Mouse (Mus musculus) intestine, postnatal 0 days (tissue): ENCODE results near the gene Serpinb9d. TPM values are rescaled to one million over a fixed set of nuclear protein-coding genes. Genes with fewer than 3 reads are reported as not detected.
"Not testable (repeated sequence)": the region's sequence is repeated elsewhere in the genome, so short reads cannot be mapped to it uniquely, and the experiment has no call there.

ENCODE experiments used
- ATAC-seq: fragments of 200-750 bp; cut with Nextera tagmentation; 2 replicates; pipeline ENCODE4 v1.8.0; 2017; ENCODE audit warnings: mild to moderate bottlenecking, moderate TSS enrichment, moderate library complexity
- H3K27ac ChIP-seq: fragments of 300-500 bp; sonication (generic); 2 replicates; pipeline ENCODE4 v1.5.1; 2014; ENCODE audit warnings: mild to moderate bottlenecking, low read depth, low read length, moderate library complexity
- H3K27me3 ChIP-seq: fragments of 300-500 bp; sonication (generic); replicated peaks from 2 replicates; pipeline ENCODE4 v1.6.1; 2014; ENCODE audit warnings: low read length, mixed read lengths; ENCODE audit not compliant: control insufficient read depth, insufficient read depth
- H3K36me3 ChIP-seq: fragments of 300-500 bp; sonication (generic); 2 replicates; pipeline ENCODE4 v1.6.1; 2014; ENCODE audit warnings: mild to moderate bottlenecking, moderate library complexity; ENCODE audit not compliant: control insufficient read depth, insufficient read depth
- H3K4me1 ChIP-seq: fragments of 300-500 bp; sonication (generic); replicated peaks from 2 replicates; pipeline ENCODE4 v1.6.1; 2014; ENCODE audit warnings: antibody characterized with exemption, low read length, mixed read lengths; ENCODE audit not compliant: control insufficient read depth, insufficient read depth
- H3K4me2 ChIP-seq: fragments of 300-500 bp; sonication (generic); replicated peaks from 2 replicates; pipeline ENCODE4 v1.6.1; 2014; ENCODE audit warnings: low read depth, mild to moderate bottlenecking, moderate library complexity
- H3K4me3 ChIP-seq: fragments of 300-500 bp; sonication (generic); 2 replicates; pipeline ENCODE4 v1.5.1; 2014; ENCODE audit warnings: low read depth, low read length
- H3K9ac ChIP-seq: fragments of 300-500 bp; sonication (generic); 2 replicates; pipeline ENCODE4 v1.6.1; 2014; ENCODE audit warnings: mild to moderate bottlenecking, low read depth, low read length
- H3K9me3 ChIP-seq: fragments of 300-500 bp; sonication (generic); 2 replicates; pipeline ENCODE4 v1.6.1; 2016; ENCODE audit warnings: mixed run types; ENCODE audit not compliant: control insufficient read depth
- CTCF ChIP-seq: sonication (generic); IDR thresholded peaks from 2 replicates; pipeline ENCODE4 v1.5.1; 2016; ENCODE audit warnings: low read depth, mild to moderate bottlenecking, control low read depth, antibody characterized with exemption, moderate library complexity
- WGBS: fragments of 180-500 bp; shearing (Covaris S2); extraction: QIAGEN DNeasy Blood & Tissue Kit; methylation state at CpG from one replicate; pipeline ENCODE4 v1.1.7; 2014; 5-methylcytosine and 5-hydroxymethylcytosine counted together
- polyA plus RNA-seq: library from polyadenylated mRNA; unstranded; fragments of >200 nt; fragmentation: Nextera tagmentation; extraction: Ambion mirVana; gene quantifications from 2 replicates; pipeline ENCODE4 v1.2.1, GENCODE M21; 2015

Gene Serpinb9d
- not detected in 2 replicates for polyA plus RNA-seq

DNA sequence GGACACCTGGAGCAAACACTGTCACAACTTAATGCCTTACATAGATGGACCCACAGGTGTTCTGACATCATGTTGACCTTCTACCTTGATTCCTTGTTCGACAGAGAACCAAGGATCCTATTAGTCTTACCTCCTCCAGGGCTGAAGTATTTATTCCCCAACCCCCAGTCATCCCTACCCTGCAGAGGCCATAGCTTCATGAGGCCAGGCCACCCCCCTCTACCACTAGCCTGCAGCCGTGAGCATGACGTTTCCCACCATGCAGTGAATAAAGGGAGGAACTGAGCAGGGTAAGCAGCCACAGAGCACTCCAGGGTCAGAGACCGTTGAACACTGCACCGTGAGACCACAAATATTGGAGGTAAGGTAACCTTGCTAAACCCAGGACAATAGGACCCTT is at the start of gene Serpinb9d:
Gene Serpinb9d, plus strand, starts transcription at position 301 of the 400 bp plus-strand sequence.
- no peak for TF ChIP-seq CTCF
- H3K4me3 ChIP-seq, result no peak within 1 kb of the TSS
- WGBS, result 83% methylated on average over 5 of the region's 5 CpGs

DNA sequence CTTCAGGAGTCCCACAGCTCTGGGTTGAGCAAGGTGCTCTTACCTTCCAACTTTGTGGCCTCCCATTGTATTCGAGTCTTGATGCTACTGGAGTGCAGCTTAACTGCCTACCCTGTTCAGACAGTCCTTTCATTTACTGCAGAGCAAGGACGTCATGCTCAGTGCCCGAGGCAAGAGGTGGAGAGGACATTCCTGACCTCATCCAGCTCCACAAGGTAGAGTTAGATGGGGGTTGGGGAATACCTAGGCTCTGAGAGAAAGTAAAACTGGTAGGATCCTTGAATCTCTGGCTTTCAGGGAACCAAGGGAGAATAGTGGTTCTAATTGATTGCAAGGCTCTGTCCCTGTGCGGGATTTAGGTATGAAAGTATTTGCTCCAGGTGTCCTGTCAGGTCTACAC is 33.1 kb upstream of the Serpinb9d start, which contains the start of gene Serpinb9c:
Gene Serpinb9c, minus strand, starts transcription at position 101 of the 400 bp plus-strand sequence.
- 84% methylated on average over 4 of the region's 4 CpGs for WGBS
- H3K4me1 ChIP-seq, result no peaks in the 10 kb centered on the region
- no peak within 1 kb of the TSS for H3K4me3 ChIP-seq
- no peak for TF ChIP-seq CTCF
- no peak within 1 kb of the TSS for H3K27ac ChIP-seq
- no peaks in the 10 kb centered on the region for H3K9me3 ChIP-seq
- H3K9ac ChIP-seq, result no peak within 1 kb of the TSS
- H3K4me2 ChIP-seq, result no peak within 1 kb of the TSS
- H3K36me3 ChIP-seq, result no peaks in the 10 kb centered on the region
- no peaks in the 10 kb centered on the region for H3K27me3 ChIP-seq
- ATAC-seq, result no peak

More for the DNA sequence above, at the start of gene Serpinb9d:
- Histone ChIP-seq H3K9me3 (no peaks in the 10 kb centered on the region), H3K36me3 (no peaks in the 10 kb centered on the region), H3K9ac (no peak within 1 kb of the TSS), H3K4me1 (no peaks in the 10 kb centered on the region), H3K4me2 (no peak within 1 kb of the TSS), H3K27me3 (no peaks in the 10 kb centered on the region), H3K27ac (no peak within 1 kb of the TSS)
- ATAC-seq, result no peak

DNA sequence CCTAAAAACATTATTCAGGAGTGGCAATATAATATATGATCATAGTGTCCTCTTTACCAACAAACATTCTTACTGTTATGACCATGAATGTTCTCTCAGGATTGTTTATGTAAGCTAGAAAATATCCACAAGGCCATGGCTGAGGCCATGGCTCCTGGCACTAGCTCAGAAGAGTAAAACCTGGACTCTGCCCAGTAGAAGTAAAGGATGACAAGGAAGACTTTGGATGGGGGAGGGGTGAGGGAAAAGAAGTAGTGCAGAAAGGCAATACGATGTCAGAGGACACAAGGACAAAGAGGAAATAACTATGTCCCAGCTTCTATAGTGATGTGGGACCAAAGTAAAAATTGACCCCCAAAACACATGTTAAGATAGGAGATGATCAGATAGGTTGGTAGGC is 2.3 kb upstream of the Serpinb9d start:
- not testable (repeated sequence) for H3K9ac ChIP-seq, H3K4me3 ChIP-seq, H3K27ac ChIP-seq, H3K9me3 ChIP-seq, H3K36me3 ChIP-seq, H3K4me2 ChIP-seq, ATAC-seq, H3K27me3 ChIP-seq, H3K4me1 ChIP-seq
- WGBS, result 84% methylated on average over 1 of the region's 1 CpGs

DNA sequence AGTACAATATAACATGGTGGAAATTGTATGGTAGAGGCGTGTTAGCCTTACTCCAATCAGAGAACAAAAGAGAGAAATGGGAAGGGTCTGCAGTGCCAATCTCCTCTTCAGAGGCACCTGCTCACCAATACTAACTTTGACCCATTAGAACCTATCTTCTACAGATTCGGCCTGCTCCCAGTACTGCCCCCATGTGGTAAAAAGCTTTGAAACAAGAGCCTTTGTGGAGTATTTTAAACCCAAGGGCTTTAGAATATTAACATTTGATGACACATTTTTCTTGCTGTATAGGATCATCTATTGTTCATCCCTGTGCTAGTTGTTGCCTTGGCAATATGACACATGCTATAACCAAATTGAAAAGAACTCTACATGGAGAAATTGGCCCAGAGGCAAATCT is 7.0 kb downstream of the Serpinb9d start:
- Histone ChIP-seq H3K27ac (no peak overlapping the region), H3K36me3 (no peaks in the 10 kb centered on the region), H3K4me3 (no peak overlapping the region), H3K9me3 (no peaks in the 10 kb centered on the region), H3K9ac (no peak overlapping the region), H3K4me2 (no peak overlapping the region), H3K4me1 (no peaks in the 10 kb centered on the region), H3K27me3 (no peaks in the 10 kb centered on the region)
- peak; percentile 28; the same call in 1 of the 2 replicates for TF ChIP-seq CTCF
- 72% methylated on average over 2 of the region's 2 CpGs for WGBS
- ATAC-seq, result no peak

DNA sequence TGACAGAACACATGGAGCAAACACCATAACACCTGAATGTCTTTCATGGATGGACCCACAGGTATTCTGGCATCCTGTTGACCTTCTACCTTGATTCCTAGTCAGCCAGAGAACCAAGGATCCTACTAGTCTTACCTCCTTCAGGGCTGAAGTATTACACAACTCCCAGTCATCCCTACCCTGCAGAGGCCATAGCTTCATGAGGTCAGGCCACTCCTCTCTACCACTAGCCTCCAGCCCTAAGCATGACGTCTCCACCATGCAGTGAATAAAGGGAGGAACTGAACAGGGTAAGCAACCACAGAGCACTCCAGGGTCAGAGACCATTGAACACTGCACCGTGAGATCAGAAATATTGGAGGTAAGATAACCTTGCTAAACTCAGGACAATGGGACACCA is 56.6 kb downstream of the Serpinb9d start, which contains the start of gene Serpinb9e:
Gene Serpinb9e, plus strand, starts transcription at position 301 of the 400 bp plus-strand sequence.
- H3K9me3 ChIP-seq, H3K27me3 ChIP-seq, ATAC-seq, H3K4me2 ChIP-seq, H3K4me3 ChIP-seq, H3K27ac ChIP-seq, H3K4me1 ChIP-seq, H3K9ac ChIP-seq, H3K36me3 ChIP-seq: not testable (repeated sequence)
- 86% methylated on average over 2 of the region's 2 CpGs for WGBS

Other genes starting within 250 kb of the Serpinb9d start
- gene Serpinb6b, start 227.8 kb upstream of the Serpinb9d start, polyA plus RNA-seq, result 13.0 and 13.8 TPM in 2 replicates
- 9.5 and 10.0 TPM in 2 replicates for gene Serpinb9, start 189.7 kb upstream of the Serpinb9d start, polyA plus RNA-seq
- 1.5 and 1.9 TPM in 2 replicates for gene Serpinb9b, start 165.5 kb upstream of the Serpinb9d start, polyA plus RNA-seq
- 0.17 and 0.20 TPM in 2 replicates for gene Serpinb1b, start 114.4 kb upstream of the Serpinb9d start, polyA plus RNA-seq
- not detected in 2 replicates for gene Serpinb9c, start 33.2 kb upstream of the Serpinb9d start, polyA plus RNA-seq
- gene Serpinb9e, start 56.7 kb downstream of the Serpinb9d start, polyA plus RNA-seq, result not detected in 2 replicates
- not detected in 2 replicates for gene Serpinb9f, start 131.1 kb downstream of the Serpinb9d start, polyA plus RNA-seq
- gene Gm11397, start 202.8 kb downstream of the Serpinb9d start, polyA plus RNA-seq, result not detected in 2 replicates